Mouse (Mus musculus): ENCODE measurements around the gene Ccdc114. TPM values are rescaled to one million over a fixed set of nuclear protein-coding genes. Genes with fewer than 3 reads are reported as not detected.

The Ccdc114 gene
- polyA plus RNA-seq, 1 experiment from 2014 or later: 2.9 TPM

DNA sequence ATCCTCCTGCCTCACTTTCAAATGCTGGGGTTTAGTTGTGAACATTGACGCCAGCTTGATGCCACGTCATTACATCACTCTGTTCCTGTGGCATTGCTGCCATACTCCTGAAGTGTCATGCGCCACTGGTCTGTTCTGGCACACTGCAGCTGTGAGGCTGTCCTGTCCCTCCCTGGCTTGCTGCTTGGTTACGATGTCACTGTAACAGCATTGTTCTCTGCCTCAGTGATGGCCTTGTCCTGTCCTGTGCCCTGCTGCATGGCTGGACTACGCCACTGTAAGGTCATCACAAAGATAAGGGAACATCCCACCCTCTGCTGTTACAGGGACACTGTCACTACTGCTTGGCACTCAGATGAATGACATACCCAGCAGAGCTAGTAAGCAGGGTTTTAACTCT is 57.7 kb downstream of the Ccdc114 start:
- H3K9me3 ChIP-seq (ENCODE audit: control insufficient read depth, low read length): no peaks in the 10 kb centered on the region
- H3K36me3 ChIP-seq (ENCODE audit: control insufficient read depth, insufficient read depth, low read length): no peaks in the 10 kb centered on the region
- ATAC-seq (ENCODE audit: insufficient read depth, low FRiP score, low TSS enrichment): no peak
- H3K27ac ChIP-seq (ENCODE audit: low read depth, low read length): no peak overlapping the region
- H3K4me3 ChIP-seq (ENCODE audit: low read depth, low read length): no peak overlapping the region
- H3K9ac ChIP-seq (ENCODE audit: low read length): no peak overlapping the region
- no peaks in the 10 kb centered on the region for H3K27me3 ChIP-seq (ENCODE audit: control insufficient read depth, insufficient read depth, low read length)
- H3K4me2 ChIP-seq (ENCODE audit: low read depth): no peak overlapping the region
- 80% methylated on average over 5 of the region's 5 CpGs for WGBS
- no peak for DNase-seq (ENCODE audit: low spot score)
- H3K4me1 ChIP-seq (ENCODE audit: control insufficient read depth, insufficient read depth, low read length): no peaks in the 10 kb centered on the region

- H3K36me3 ChIP-seq (ENCODE audit: control insufficient read depth, insufficient read depth, low read length): no peaks in the 10 kb centered on the region
- H3K27me3 ChIP-seq (ENCODE audit: control insufficient read depth, insufficient read depth, low read length): no peaks in the 10 kb centered on the region
- no peak overlapping the region for H3K4me2 ChIP-seq (ENCODE audit: low read depth)
- WGBS: 79% methylated on average over 3 of the region's 6 CpGs
- no peak overlapping the region for H3K4me3 ChIP-seq (ENCODE audit: low read depth, low read length)
- H3K4me1 ChIP-seq (ENCODE audit: control insufficient read depth, insufficient read depth, low read length): no peaks in the 10 kb centered on the region
- H3K9me3 ChIP-seq (ENCODE audit: control insufficient read depth, low read length): no peaks in the 10 kb centered on the region
- no peak overlapping the region for H3K27ac ChIP-seq (ENCODE audit: low read depth, low read length)
- no peak for ATAC-seq (ENCODE audit: insufficient read depth, low FRiP score, low TSS enrichment)
- no peak for DNase-seq (ENCODE audit: low spot score)
- no peak overlapping the region for H3K9ac ChIP-seq (ENCODE audit: low read length)
Observed at GRCm38 (mm10) chr7:45986893-45987292, 63.0 kb downstream of the Ccdc114 start.

GRCm38 (mm10) chr7:45988344-45988743 is 64.5 kb downstream of the Ccdc114 start:
- no peak for ATAC-seq (ENCODE audit: insufficient read depth, low FRiP score, low TSS enrichment)

GRCm38 (mm10) chr7:45992470-45992869 is 68.6 kb downstream of the Ccdc114 start:
- 88% methylated on average over 8 of the region's 8 CpGs for WGBS
- H3K27ac ChIP-seq (ENCODE audit: low read depth, low read length): no peak overlapping the region

More at GRCm38 (mm10) chr7:45988344-45988743, 64.5 kb downstream of the Ccdc114 start:
- Histone ChIP-seq H3K4me3 (ENCODE audit: low read depth, low read length) (no peak overlapping the region), H3K27me3 (ENCODE audit: control insufficient read depth, insufficient read depth, low read length) (no peaks in the 10 kb centered on the region), H3K9me3 (ENCODE audit: control insufficient read depth, low read length) (no peaks in the 10 kb centered on the region), H3K4me2 (ENCODE audit: low read depth) (no peak overlapping the region), H3K4me1 (ENCODE audit: control insufficient read depth, insufficient read depth, low read length) (no peaks in the 10 kb centered on the region), H3K27ac (ENCODE audit: low read depth, low read length) (no peak overlapping the region), H3K9ac (ENCODE audit: low read length) (no peak overlapping the region), H3K36me3 (ENCODE audit: control insufficient read depth, insufficient read depth, low read length) (no peaks in the 10 kb centered on the region)
- DNase-seq (ENCODE audit: low spot score): no peak
- WGBS: 93% methylated on average over 1 of the region's 1 CpGs

More at GRCm38 (mm10) chr7:45992470-45992869, 68.6 kb downstream of the Ccdc114 start:
- no peak for ATAC-seq (ENCODE audit: insufficient read depth, low FRiP score, low TSS enrichment)
- DNase-seq (ENCODE audit: low spot score): no peak
- Histone ChIP-seq H3K4me2 (ENCODE audit: low read depth) (no peak overlapping the region), H3K27me3 (ENCODE audit: control insufficient read depth, insufficient read depth, low read length) (no peaks in the 10 kb centered on the region), H3K4me1 (ENCODE audit: control insufficient read depth, insufficient read depth, low read length) (no peaks in the 10 kb centered on the region), H3K9ac (ENCODE audit: low read length) (no peak overlapping the region), H3K36me3 (ENCODE audit: control insufficient read depth, insufficient read depth, low read length) (no peaks in the 10 kb centered on the region), H3K9me3 (ENCODE audit: control insufficient read depth, low read length) (no peaks in the 10 kb centered on the region), H3K4me3 (ENCODE audit: low read depth, low read length) (no peak overlapping the region)

Other genes with a start within 250 kb of the Ccdc114 start
- gene Ntn5, start 240.1 kb upstream of the Ccdc114 start, polyA plus RNA-seq (2014; fragmentation: Nextera tagmentation; extraction: Ambion mirVana): 1.1 and 1.4 TPM in 2 replicates
- 1.7 and 2.1 TPM in 2 replicates for gene Sec1, start 229.7 kb upstream of the Ccdc114 start, polyA plus RNA-seq (2014; fragmentation: Nextera tagmentation; extraction: Ambion mirVana)
- gene Car11, start 224.2 kb upstream of the Ccdc114 start, polyA plus RNA-seq (2014; fragmentation: Nextera tagmentation; extraction: Ambion mirVana): 11.5 and 12.4 TPM in 2 replicates
- gene Dbp, start 219.0 kb upstream of the Ccdc114 start, polyA plus RNA-seq (2014; fragmentation: Nextera tagmentation; extraction: Ambion mirVana): 3.3 and 3.7 TPM in 2 replicates
- gene Rpl18, start 208.6 kb upstream of the Ccdc114 start, polyA plus RNA-seq (2014; fragmentation: Nextera tagmentation; extraction: Ambion mirVana): 929 and 960 TPM in 2 replicates
- gene Sphk2, start 206.1 kb upstream of the Ccdc114 start, polyA plus RNA-seq (2014; fragmentation: Nextera tagmentation; extraction: Ambion mirVana): 23.7 and 25.3 TPM in 2 replicates
- gene Fam83e, start 202.9 kb upstream of the Ccdc114 start, polyA plus RNA-seq (2014; fragmentation: Nextera tagmentation; extraction: Ambion mirVana): 0.28 and 0.42 TPM in 2 replicates
- not detected in 2 replicates for gene Spaca4, start 198.3 kb upstream of the Ccdc114 start, polyA plus RNA-seq (2014; fragmentation: Nextera tagmentation; extraction: Ambion mirVana)
- 3.8 and 4.3 TPM in 2 replicates for gene Lmtk3, start 140.3 kb upstream of the Ccdc114 start, polyA plus RNA-seq (2014; fragmentation: Nextera tagmentation; extraction: Ambion mirVana)
- gene Sult2b1, start 139.4 kb upstream of the Ccdc114 start, polyA plus RNA-seq (2014; fragmentation: Nextera tagmentation; extraction: Ambion mirVana): 1.1 and 1.8 TPM in 2 replicates
- gene Cyth2, start 109.5 kb upstream of the Ccdc114 start, polyA plus RNA-seq (2014; fragmentation: Nextera tagmentation; extraction: Ambion mirVana): 223 and 239 TPM in 2 replicates
- gene Kcnj14, start 99.3 kb upstream of the Ccdc114 start, polyA plus RNA-seq (2014; fragmentation: Nextera tagmentation; extraction: Ambion mirVana): 0.88 and 1.4 TPM in 2 replicates
- gene Grwd1, start 93.1 kb upstream of the Ccdc114 start, polyA plus RNA-seq (2014; fragmentation: Nextera tagmentation; extraction: Ambion mirVana): 69.8 and 76.5 TPM in 2 replicates
- gene Kdelr1, start 51.3 kb upstream of the Ccdc114 start, polyA plus RNA-seq (2014; fragmentation: Nextera tagmentation; extraction: Ambion mirVana): 75.4 and 86.4 TPM in 2 replicates
- gene Grin2d, start 45.7 kb upstream of the Ccdc114 start, polyA plus RNA-seq (2014; fragmentation: Nextera tagmentation; extraction: Ambion mirVana): 0.37 and 0.73 TPM in 2 replicates
- gene Syngr4, start 27.4 kb upstream of the Ccdc114 start, polyA plus RNA-seq (2014; fragmentation: Nextera tagmentation; extraction: Ambion mirVana): 0.59 and 0.82 TPM in 2 replicates
- 2.8 and 3.9 TPM in 2 replicates for gene Tmem143, start 27.1 kb upstream of the Ccdc114 start, polyA plus RNA-seq (2014; fragmentation: Nextera tagmentation; extraction: Ambion mirVana)
- 20.3 and 24.6 TPM in 2 replicates for gene Emp3, start 2.7 kb upstream of the Ccdc114 start, polyA plus RNA-seq (2014; fragmentation: Nextera tagmentation; extraction: Ambion mirVana)
- 0.15 and 0.20 TPM in 2 replicates for gene Abcc6, start 106.2 kb downstream of the Ccdc114 start, polyA plus RNA-seq (2014; fragmentation: Nextera tagmentation; extraction: Ambion mirVana)
- 18.0 and 19.2 TPM in 2 replicates for gene Nomo1, start 109.6 kb downstream of the Ccdc114 start, polyA plus RNA-seq (2014; fragmentation: Nextera tagmentation; extraction: Ambion mirVana)
- gene Kcnj11, start 176.7 kb downstream of the Ccdc114 start, polyA plus RNA-seq (2014; fragmentation: Nextera tagmentation; extraction: Ambion mirVana): 0.31 and 0.69 TPM in 2 replicates